ENCODE assay signal across 18 mouse cellular contexts in the genomic region with DNA sequence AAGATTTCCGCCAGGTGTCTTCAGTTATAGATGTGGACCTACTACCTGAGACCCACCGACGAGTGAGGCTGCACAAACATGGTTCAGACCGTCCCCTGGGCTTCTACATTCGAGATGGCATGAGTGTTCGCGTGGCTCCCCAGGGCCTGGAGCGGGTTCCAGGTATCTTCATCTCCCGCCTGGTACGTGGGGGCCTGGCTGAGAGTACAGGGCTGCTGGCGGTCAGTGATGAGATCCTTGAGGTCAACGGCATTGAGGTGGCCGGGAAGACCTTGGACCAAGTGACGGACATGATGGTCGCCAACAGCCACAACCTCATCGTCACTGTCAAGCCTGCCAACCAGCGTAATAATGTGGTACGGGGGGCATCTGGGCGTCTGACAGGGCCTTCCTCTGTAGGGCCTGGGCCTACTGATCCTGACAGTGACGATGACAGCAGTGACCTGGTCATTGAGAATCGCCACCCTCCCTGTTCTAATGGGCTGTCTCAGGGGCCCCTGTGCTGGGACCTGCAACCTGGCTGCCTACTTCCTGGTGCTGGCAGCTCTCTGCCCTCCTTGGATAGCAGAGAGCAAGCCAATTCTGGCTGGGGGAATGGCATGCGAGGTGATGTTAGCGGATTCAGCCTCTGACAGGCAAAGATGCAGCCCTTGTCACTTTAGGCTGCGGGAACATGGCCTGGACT. TPM values are rescaled to one million over a fixed set of nuclear protein-coding genes. Genes with fewer than 3 reads are reported as not detected.
DNase-seq lines count a peak whose midpoint lies in the region; ATAC-seq lines count a peak whose summit lies in the region.
"Had no signal": no experiment of that assay in that cellular context is flagged by ENCODE, and none has a peak within 500 bp of the region (broad histone marks: within the 10 kb centered on the region; RNA-seq: fewer than 3 reads in every experiment).

No protein-coding gene starts in this region.

- 0 out of 2 replicates have a peak overlapping the region, but pooled peaks have one; percentile 83 for H3K9ac ChIP-seq in heart, embryonic 12.5 days
- no peak overlapping the region for H3K9ac ChIP-seq in hindbrain, embryonic 15.5 days
- no peak overlapping the region for H3K9ac ChIP-seq in intestine, embryonic 15.5 days
- H3K9ac ChIP-seq: liver, embryonic 13.5 days had no signal

- H3K9me3 ChIP-seq in heart, embryonic 12.5 days (replicated peaks): no peaks in the 10 kb centered on the region
- H3K9me3 ChIP-seq in hindbrain, embryonic 15.5 days: no peaks in the 10 kb centered on the region
- no peaks in the 10 kb centered on the region for H3K9me3 ChIP-seq in intestine, embryonic 15.5 days
- H3K9me3 ChIP-seq: liver, embryonic 13.5 days had no signal

- H3K27me3 ChIP-seq in heart, embryonic 12.5 days (replicated peaks): no peaks in the 10 kb centered on the region
- H3K27me3 ChIP-seq in hindbrain, embryonic 15.5 days: no peaks in the 10 kb centered on the region
- no peaks in the 10 kb centered on the region for H3K27me3 ChIP-seq in intestine, embryonic 15.5 days (replicated peaks)
- H3K27me3 ChIP-seq: liver, embryonic 13.5 days; Patski had no signal

- peaks cover 31% of the 10 kb centered on the region for H3K36me3 ChIP-seq in heart, embryonic 12.5 days
- H3K36me3 ChIP-seq in hindbrain, embryonic 15.5 days: peaks cover 21% of the 10 kb centered on the region
- H3K36me3 ChIP-seq in intestine, embryonic 15.5 days: peaks cover 10% of the 10 kb centered on the region; the same call in 1 of the 2 replicates

- 87% methylated on average over 24 of the region's 24 CpGs for WGBS in heart, embryonic 12.5 days
- 95% methylated on average over 24 of the region's 24 CpGs for WGBS in hindbrain, embryonic 15.5 days
- 90% methylated on average over 24 of the region's 24 CpGs for WGBS in intestine, embryonic 15.5 days

- no peak overlapping the region for H3K4me3 ChIP-seq in heart, embryonic 12.5 days
- H3K4me3 ChIP-seq in hindbrain, embryonic 15.5 days: no peak overlapping the region
- H3K4me3 ChIP-seq in intestine, embryonic 15.5 days (replicated peaks): no peak overlapping the region

- intact Hi-C loops in heart, postnatal 25 days (cut with DNase I): no loop called here

- H3K4me2 ChIP-seq in heart, embryonic 12.5 days: no peak overlapping the region
- H3K4me2 ChIP-seq in hindbrain, embryonic 15.5 days: peak overlapping the region; percentile 93
- H3K4me2 ChIP-seq in intestine, embryonic 15.5 days (replicated peaks): no peak overlapping the region

- no peak overlapping the region for H3K27ac ChIP-seq in heart, embryonic 12.5 days (ENCODE audit: poor library complexity, severe bottlenecking)
- H3K27ac ChIP-seq in hindbrain, embryonic 15.5 days (replicated peaks): no peak overlapping the region
- no peak overlapping the region for H3K27ac ChIP-seq in intestine, embryonic 15.5 days

- ATAC-seq in heart, embryonic 12.5 days (ENCODE audit: insufficient number of reproducible peaks, low FRiP score): no peak
- ATAC-seq in hindbrain, embryonic 15.5 days (ENCODE audit: low FRiP score, low read depth): no peak
- ATAC-seq in intestine, embryonic 15.5 days: no peak
- ATAC-seq in megakaryocyte progenitor cell, adult 5-6 weeks (replicated peaks; ENCODE audit: poor library complexity): no peak
- ATAC-seq: CD4-positive, CD25-positive, alpha-beta regulatory T cell, adult 4 months; Patski had no signal

- H3K4me1 ChIP-seq in heart, embryonic 12.5 days (replicated peaks): peaks cover 26% of the 10 kb centered on the region
- H3K4me1 ChIP-seq in hindbrain, embryonic 15.5 days (replicated peaks): peaks cover 47% of the 10 kb centered on the region
- H3K4me1 ChIP-seq in intestine, embryonic 15.5 days (replicated peaks): peaks cover 21% of the 10 kb centered on the region

- DNase-seq in heart, postnatal 25 days (ENCODE audit: low spot score): no peak
- peak; percentile 11 for DNase-seq in thymus, postnatal 14 days
- DNase-seq in thymus, postnatal 10 days (ENCODE audit: low spot score in 2 of 2): no peak
- no peak for DNase-seq in liver
- DNase-seq: adrenal gland, adult 2 months; heart, postnatal 14 days; kidney, adult 9 months; liver, embryonic 13.5 days; lung, postnatal 4 days had no signal

RNA-seq across cellular contexts. Expression of a gene that starts 1.9 kb away (rescaled TPM):
- 14.0 and 14.5 TPM in 2 replicates for polyA plus RNA-seq in heart, embryonic 12.5 days (2016; fragmentation: Nextera tagmentation; extraction: Ambion mirVana)
- 1 to 10 TPM; 8.4 to 9.1 TPM for total RNA-seq in heart, postnatal 25 days (2021)
- 55.1 and 57.1 TPM in 2 replicates for polyA plus RNA-seq in hindbrain, embryonic 15.5 days (2015; fragmentation: Nextera tagmentation; extraction: Ambion mirVana)
- 12.7 and 13.4 TPM in 2 replicates for polyA plus RNA-seq in intestine, embryonic 15.5 days (2015; fragmentation: Nextera tagmentation; extraction: Ambion mirVana)
- total RNA-seq in megakaryocyte progenitor cell, adult 5-6 weeks (2015): 5.8 and 7.1 TPM in 2 replicates
- total RNA-seq in megakaryocyte progenitor cell, adult 5-6 weeks (2017): 16.2 and 23.9 TPM in 2 replicates

RNA-seq across cellular contexts. Expression of a gene that starts 2.0 kb away (rescaled TPM):
- 37.6 and 38.1 TPM in 2 replicates for polyA plus RNA-seq in heart, embryonic 12.5 days (2016; fragmentation: Nextera tagmentation; extraction: Ambion mirVana)
- total RNA-seq in heart, postnatal 25 days (2021): 10 to 100 TPM; 11.1 to 13.7 TPM
- polyA plus RNA-seq in hindbrain, embryonic 15.5 days (2015; fragmentation: Nextera tagmentation; extraction: Ambion mirVana): 85.1 and 92.6 TPM in 2 replicates
- 46.1 and 51.1 TPM in 2 replicates for polyA plus RNA-seq in intestine, embryonic 15.5 days (2015; fragmentation: Nextera tagmentation; extraction: Ambion mirVana)
- total RNA-seq in megakaryocyte progenitor cell, adult 5-6 weeks (2015): 40.1 and 56.7 TPM in 2 replicates
- total RNA-seq in megakaryocyte progenitor cell, adult 5-6 weeks (2017): 21.4 and 28.1 TPM in 2 replicates

RNA-seq across cellular contexts. Expression of a gene that starts 4.6 kb away (rescaled TPM):
- not detected in 2 replicates for polyA plus RNA-seq in heart, embryonic 12.5 days (2016; fragmentation: Nextera tagmentation; extraction: Ambion mirVana)
- not detected for total RNA-seq in heart, postnatal 25 days (2021)
- 0.20 and 0.23 TPM in 2 replicates for polyA plus RNA-seq in hindbrain, embryonic 15.5 days (2015; fragmentation: Nextera tagmentation; extraction: Ambion mirVana)
- 0.13 TPM in 1 of 2 replicates, not detected in the other for polyA plus RNA-seq in intestine, embryonic 15.5 days (2015; fragmentation: Nextera tagmentation; extraction: Ambion mirVana)
- not detected in 2 replicates for total RNA-seq in megakaryocyte progenitor cell, adult 5-6 weeks (2015)
- total RNA-seq in megakaryocyte progenitor cell, adult 5-6 weeks (2017): not detected in 2 replicates
- total RNA-seq: adrenal gland, adult 2 months; gastrocnemius, postnatal 4 days; heart, postnatal 14 days; neutrophil, adult 5-6 weeks had no signal
- polyA plus RNA-seq: adrenal gland, adult 2 months; CD4-positive, CD25-positive, alpha-beta regulatory T cell, adult 4 months; liver, embryonic 13.5 days; stomach, embryonic 16.5 days had no signal

RNA-seq across cellular contexts. Expression of a gene that starts 5.1 kb away (rescaled TPM):
- 13.5 and 14.5 TPM in 2 replicates for polyA plus RNA-seq in heart, embryonic 12.5 days (2016; fragmentation: Nextera tagmentation; extraction: Ambion mirVana)
- 1 to 10 TPM; 2.0 to 2.4 TPM for total RNA-seq in heart, postnatal 25 days (2021)
- 15.7 and 16.6 TPM in 2 replicates for polyA plus RNA-seq in hindbrain, embryonic 15.5 days (2015; fragmentation: Nextera tagmentation; extraction: Ambion mirVana)
- 15.8 and 17.3 TPM in 2 replicates for polyA plus RNA-seq in intestine, embryonic 15.5 days (2015; fragmentation: Nextera tagmentation; extraction: Ambion mirVana)
- total RNA-seq in megakaryocyte progenitor cell, adult 5-6 weeks (2015): 12.7 and 13.0 TPM in 2 replicates
- total RNA-seq in megakaryocyte progenitor cell, adult 5-6 weeks (2017): 10.4 and 13.9 TPM in 2 replicates

RNA-seq across cellular contexts. Expression of a gene that starts 16.8 kb away (rescaled TPM):
- polyA plus RNA-seq in heart, embryonic 12.5 days (2016; fragmentation: Nextera tagmentation; extraction: Ambion mirVana): 0.45 and 0.54 TPM in 2 replicates
- under 1 TPM; 0.18 to 0.20 TPM for total RNA-seq in heart, postnatal 25 days (2021)
- polyA plus RNA-seq in hindbrain, embryonic 15.5 days (2015; fragmentation: Nextera tagmentation; extraction: Ambion mirVana): 23.5 and 28.7 TPM in 2 replicates
- 1.0 and 1.1 TPM in 2 replicates for polyA plus RNA-seq in intestine, embryonic 15.5 days (2015; fragmentation: Nextera tagmentation; extraction: Ambion mirVana)
- total RNA-seq in megakaryocyte progenitor cell, adult 5-6 weeks (2015): 2.2 and 3.4 TPM in 2 replicates
- 2.0 and 2.2 TPM in 2 replicates for total RNA-seq in megakaryocyte progenitor cell, adult 5-6 weeks (2017)
